Mouse (Mus musculus): ENCODE data around the gene Camp.

The Camp gene

DNA sequence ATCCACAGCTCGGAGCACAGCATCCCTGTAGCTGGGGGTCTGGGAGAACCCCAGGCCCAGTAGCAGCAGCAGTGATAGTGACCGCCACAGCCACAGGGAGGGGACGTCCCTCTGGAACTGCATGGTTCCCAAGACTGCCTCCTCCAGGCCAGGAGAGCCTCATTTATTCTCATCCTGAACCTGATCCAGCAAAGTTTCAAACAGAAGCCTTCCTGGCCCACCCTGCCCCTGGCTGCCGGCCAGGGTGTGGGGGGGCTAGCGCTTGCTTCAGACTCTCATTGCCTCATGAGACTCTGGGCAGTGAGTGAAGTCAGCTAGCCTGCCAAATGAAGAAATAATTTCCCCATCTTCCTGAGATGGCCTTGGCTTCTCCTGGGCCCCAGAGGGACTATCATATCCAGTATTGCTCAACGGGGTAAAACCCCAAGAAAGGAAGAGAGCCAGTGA, at the start of gene Camp:
Camp (minus strand) TSS at position 306 of the 447 bp plus-strand sequence.
- DNase-seq, result peak; percentile 25

DNA sequence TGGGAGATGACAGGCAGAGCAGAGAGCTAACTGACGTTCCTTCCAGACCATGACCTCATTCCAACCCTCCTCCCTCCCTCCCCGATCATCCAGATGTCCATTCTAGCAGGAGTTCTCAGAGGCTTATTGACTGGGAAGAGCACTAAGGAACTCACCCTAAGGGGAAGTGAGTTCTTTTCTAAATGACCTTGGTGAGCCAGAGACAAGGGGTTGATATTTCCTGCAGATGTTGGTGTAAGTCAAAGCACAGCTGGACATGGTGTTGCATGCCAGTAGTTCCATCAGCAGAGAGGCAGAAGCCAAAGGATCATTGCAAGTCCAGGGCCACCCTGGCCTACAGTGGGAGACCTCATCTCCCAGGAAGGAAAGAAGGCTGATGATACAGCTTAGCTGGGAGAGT, 48.6 kb upstream of the Camp start:
- no peak for DNase-seq

DNA sequence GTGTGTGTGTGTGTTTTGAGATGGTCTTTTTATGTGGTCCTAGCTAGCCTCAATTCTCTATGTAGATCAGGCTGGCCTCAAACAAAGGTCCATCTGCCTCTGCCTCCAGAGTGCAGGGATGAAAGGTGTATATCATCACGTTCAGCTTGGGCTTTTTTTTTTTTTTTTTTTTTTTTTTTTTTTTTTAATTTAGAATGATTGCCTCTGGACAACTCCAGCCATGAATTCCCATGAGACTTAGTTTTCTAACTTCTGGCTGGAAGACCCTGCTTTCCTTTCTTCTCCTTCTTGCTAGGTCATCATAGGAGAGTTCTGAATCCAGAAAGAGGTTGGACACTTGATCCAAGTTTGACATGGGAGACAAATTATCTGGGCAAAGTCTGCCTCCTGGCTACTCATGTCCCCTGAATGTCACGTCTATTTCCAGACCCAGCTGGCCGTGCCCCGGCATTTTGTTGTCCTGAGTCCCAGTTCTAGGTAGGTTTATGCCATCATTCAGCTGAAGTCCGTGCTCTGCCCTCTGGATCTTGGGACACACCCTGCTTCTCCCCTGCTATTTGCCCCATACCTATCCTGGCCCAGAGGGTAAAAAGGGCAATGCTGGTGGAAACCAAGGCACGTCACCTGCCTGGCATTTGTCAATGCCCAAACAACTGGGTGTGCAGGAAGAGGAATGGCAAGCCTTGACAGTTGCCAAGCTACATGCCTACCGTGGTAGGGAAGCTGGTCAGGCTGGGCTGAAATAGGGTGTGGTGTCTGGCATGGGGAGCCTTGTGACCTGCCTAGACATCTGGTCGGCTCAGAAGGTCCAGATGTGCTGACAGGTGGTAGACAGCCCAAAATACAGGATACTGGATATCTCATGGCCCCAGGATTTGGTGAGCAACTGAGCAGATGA, 47.1 kb upstream of the Camp start:
- DNase-seq, result no peak

DNA sequence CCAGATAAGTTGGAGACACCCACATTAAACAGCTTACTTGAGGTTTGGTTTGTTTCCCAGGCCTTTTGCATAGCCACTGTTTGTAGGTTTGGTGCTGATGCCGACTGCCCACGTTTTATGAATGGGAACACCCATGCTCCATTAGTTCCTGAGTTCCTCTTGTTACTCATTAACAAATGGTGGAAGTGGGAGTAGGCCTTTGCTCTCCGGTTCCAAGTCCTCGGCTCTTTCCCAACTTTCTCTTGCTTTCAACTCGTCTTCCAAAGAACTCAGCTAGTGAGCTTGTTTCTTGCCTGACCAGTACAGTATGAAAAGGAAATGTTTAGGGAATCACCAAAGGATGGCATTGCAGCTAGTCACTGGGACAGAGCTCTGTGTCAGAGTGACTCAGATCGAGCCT, 46.2 kb upstream of the Camp start:
- DNase-seq, result no peak

DNA sequence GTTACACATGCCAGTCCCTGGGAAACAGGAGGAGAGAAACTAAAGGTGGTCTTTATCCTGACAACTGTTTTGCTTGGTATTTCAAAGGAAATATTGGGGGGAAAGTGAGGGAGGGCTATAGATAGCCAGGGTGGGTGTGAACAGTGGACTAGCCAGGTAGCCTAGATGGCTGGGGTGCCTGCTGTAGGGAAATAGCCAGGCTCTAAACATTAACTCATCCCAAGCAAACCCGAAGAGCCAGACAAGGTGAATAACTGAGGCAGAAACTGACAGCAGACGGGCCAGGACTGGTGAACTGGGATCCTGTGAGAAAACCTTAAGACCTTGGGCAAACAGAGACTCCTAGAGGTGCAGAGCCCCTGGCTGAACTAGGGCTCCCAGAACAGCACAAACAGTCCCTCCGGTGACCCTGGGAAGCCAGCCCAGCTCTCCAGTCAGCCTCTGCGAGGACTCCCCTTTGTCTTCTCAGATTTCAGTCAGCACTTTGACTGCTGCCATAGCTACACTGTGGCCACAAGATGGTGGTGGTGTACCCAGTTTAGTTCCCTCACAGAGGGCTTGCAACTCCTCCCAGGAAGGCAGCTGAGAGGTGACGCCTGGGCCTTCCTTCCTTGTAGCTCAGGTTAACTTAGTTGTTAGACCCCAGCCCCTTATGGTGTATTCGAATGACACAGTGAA, 45.1 kb upstream of the Camp start:
- peak; percentile 64 for DNase-seq

DNA sequence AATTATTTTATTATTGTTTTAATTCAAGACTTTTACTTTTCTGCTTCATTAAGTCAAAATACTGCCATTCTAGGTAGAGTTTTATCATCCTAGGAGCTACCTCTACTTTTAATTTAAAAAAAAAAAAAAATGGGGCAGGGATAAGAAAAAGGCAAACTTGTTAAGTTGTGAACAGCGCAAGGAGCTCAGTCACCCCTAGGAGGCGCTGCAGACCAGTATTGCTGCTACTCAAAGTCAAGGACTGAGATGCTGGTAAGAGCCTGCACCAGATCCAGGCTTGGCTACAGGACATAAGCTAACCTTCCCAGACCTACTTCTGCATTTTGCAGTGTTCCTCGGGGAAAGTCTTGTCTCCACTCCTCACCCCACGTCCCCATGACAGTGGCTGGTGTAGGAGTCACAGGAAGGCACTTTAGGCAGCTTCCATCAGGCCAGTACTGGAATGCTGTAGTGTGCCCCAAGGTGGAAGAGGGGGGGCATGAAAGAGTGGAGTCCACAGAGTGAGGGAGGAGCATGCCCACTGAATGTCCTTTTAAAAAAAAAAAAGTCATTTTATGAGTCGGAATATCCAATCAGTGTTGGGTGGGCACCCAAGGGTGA, 43.3 kb upstream of the Camp start:
- peak; percentile 77 for DNase-seq

DNA sequence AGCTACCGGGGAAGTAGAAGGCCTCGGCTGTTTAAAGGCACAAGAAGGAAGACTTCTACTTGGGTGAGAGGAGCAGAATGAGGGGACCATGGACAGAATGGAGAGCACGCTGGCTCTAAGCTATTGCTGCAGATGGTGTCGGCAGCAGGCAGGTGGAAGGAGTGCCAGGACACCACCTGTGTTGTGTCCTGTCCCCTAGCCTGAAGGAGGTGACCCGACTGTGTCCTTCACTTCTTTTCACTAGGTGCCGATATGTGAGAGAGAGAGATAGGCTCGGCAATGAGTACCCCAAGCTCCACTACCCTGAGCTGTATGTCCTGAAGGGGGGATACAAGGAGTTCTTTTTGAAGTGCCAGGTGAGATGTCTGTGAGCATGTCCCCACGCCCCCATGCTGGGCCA, 42.1 kb upstream of the Camp start:
- DNase-seq, result no peak

DNA sequence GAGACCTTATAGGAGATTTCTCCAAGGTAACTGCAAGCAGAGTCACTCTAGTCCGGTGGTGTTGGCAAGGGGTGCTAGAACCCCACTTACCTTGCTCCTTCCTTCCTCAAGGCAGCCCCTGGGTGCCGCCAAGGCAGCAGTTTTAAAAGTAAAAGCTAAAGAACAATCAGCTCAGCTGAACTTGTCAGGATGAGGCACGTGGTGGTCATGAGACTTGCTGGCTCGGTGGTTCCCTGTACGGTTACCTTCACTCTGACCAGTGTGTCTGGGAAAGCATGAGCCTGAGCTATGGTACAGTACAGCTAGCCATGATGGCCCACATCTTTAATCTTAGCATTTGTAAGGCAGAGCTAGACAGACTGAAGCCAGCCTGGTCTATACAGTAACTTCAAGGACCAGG, 37.9 kb upstream of the Camp start:
- DNase-seq, result no peak

DNA sequence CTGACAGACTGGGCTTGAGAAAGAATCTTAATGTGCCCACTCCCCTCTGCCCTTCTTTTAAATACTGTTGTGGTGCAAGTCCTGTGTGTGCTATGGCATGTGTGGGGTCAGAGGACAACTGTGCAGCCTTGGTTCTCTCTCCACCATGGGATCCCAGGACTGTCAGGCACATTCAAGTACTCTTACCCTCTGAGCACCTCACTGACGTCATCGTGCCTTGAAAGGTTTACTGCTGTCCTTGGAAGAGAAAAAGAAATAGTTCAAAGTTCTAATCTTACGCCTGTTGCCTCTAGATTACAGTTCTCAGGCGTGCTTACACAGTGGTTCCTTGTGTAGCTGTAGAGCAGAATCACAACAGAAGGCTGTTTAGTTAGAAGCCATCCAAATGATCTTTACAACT, 36.8 kb upstream of the Camp start:
- DNase-seq, result no peak

DNA sequence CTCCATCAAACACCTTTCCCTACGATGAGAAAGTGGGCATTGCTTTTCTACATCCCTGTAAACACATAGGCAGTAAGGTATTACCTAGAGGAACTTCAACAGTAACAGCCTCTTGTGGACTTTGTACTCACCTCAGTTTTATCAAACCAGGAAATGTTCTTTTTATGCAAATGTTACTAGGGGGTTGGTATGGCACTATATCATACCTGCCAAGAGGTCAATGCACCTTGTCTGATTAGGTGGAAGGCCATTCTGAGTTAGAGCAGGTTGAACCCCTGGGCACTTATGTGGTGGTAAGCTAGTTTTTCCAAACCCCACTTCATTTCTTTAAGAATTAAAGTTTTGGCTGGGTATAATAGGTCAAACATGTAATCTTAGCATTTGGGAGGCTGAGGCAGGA, 29.9 kb upstream of the Camp start:
- DNase-seq, result no peak

DNA sequence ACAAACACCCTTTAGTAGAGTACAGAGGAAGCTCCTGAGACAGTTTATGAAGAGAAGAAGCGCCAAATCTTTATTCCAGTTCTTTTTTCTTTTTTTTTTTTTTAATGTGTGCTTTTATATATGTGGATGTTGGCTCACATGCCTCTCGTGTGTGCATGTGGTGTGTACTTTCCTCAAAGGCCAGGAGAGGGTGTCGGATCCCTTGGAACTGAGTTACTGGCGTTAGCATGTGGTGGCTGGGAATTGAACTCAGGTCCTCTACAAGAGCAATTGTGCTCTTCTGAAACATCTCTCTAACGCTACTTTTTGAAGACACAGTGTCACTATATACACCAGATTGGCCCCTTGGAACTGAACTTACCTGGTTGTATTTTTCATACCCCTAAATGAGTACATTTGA, 28.2 kb upstream of the Camp start:
- DNase-seq, result no peak

DNA sequence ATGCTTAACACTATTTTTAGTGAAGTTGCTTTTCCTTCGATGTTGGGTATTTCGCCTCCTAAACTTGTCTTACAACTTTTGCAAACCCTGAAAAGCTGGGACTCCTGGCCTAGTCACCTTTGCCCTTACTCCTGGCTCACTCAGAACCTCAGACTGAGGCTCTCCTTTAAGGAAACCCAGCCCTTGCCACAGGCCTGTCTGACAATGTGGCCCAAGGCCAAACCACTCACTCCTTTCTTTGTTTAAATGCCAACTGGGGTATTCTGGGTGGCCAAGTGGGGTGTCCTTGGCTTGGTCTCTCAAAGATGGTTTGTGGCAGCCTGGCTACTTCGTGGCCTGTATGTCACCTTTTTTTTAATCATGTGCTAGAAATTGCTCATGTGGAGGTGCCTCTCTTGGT, 27.3 kb upstream of the Camp start:
- DNase-seq, result no peak

DNA sequence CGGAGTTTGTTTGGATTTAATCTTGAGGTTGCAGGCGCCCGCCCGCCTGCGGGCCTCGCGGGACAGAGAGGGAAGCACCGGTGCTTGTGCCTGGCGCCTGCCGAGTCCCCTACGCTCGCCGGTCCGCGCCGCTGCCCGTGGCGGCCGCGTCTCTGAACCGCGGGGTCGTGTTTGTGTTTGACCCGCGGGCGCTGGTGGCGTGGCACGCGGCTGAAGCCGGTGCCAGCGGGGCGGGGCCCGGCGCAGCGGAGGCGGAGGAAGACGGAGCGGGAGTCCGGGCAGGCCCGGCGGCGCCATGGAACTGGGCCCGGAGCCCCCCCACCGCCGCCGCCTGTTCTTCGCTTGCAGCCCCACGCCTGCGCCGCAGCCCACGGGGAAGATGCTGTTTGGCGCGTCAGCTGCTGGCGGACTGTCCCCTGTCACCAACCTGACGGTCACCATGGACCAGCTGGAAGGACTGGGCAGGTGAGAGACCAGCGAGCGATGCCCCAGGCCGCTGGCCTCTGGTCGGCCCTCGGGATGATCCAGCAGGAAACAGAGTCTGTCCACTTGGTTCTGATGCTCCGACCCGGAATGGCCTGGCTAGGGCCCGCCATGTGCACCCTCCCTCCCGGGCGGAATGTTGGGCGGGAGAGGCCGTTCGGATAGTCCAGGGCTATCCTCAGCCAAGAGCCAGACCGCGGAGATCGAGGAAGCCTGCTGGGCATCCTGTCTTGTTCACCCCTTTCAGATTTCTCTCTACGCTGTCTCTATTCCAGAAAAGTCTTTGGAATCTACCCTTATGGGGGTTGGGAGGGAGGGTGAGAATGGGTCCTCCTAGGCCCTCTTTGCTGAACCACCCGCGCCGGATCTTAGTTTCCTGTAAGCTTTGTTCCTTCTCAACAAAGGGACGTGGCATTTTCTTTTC, 26.5 kb upstream of the Camp start:
- peak; percentile 74 for DNase-seq

DNA sequence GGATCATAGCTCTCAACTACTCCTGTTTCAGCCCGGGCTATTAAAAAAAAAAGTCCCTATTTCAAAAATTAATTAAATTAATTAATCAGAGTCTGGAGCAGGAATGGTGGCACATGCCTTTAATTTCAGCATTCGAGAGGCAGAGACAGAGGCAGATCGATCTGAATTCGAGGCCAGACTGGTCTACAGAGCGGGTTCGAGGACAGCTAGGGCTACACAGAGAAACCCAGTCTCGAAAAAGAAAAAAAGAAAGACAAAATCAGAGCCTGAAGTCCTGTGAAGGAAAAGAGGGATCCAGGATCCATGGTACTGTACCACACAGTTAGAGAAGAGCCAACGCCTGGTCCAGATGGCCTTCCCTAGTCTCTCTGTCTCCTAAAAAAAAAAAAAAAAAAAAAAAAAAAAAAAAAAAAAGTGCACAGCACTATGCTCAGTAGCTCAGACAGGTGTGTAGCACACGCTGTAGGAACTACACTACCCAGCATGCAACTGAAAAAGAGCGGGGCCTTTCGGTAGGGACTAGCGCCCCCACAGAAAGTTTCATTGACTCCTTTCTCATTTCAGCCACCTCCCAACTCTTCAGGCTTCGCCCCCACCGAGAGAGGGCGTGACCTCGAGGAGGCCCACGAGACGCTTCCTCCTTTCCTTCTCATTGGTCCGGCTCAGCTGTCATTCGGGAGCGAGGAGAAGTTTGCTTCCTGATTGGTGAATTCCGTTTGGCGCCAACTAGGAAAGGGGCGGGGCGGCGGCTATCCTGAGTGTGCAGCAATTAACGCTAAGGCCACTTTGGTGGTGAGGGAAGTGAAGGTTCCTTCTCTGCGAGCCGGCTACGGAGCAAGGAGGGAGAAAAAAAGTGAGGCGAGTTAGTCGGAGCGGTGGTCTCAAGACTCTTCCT, 25.6 kb upstream of the Camp start, which contains the start of gene Cdc25a:
Cdc25a (plus strand) TSS at position 783 of the 895 bp plus-strand sequence.
- peak; percentile 97 for DNase-seq

DNA sequence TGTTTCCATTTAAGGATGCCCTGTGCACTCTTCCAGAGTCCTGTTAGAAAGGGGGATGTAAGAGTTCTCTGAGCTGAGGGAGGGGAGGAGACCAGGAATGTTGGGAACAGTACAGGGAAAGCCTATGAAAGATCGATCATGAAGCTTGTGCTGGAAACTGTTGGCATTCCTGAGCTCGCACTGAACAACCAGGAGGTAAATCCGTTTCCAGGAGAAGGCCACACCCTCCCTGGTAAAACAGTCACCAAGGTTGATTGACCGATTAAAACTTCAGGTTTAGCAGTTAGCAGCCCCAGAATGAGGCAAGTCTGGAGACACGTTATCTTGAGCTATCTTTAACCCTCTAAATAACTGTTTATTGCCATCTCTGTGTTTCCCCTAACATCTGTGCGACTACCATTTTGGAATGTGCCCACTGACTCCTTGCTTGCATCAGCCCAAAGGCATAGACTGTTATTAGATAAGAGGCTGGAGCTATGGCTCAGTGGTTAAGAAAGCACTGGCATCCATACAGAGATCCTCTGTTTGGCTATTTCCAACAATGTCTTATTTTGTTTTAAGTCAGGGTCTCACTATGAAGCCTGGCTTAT, 21.7 kb upstream of the Camp start:
- no peak for DNase-seq

DNA sequence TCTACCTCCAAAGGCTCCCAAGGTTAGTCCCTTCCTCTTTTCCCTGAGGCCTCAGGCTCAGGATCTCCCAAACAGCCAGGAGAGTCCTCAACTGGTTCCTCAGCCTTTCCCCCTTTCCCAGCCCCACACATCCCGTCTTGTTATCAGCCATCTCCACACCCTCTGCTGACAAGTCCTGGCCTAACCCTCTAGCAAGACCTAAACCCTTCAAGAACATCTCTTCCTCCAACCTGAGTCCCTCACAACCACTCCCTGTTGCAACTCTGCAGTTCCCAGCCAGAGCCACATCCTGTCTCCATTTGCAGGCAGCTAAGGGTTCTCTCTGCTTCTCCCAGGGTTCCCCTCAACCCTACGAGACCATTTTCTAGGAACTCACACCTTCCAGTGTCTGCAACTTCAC, 16.8 kb upstream of the Camp start:
- DNase-seq, result no peak

DNA sequence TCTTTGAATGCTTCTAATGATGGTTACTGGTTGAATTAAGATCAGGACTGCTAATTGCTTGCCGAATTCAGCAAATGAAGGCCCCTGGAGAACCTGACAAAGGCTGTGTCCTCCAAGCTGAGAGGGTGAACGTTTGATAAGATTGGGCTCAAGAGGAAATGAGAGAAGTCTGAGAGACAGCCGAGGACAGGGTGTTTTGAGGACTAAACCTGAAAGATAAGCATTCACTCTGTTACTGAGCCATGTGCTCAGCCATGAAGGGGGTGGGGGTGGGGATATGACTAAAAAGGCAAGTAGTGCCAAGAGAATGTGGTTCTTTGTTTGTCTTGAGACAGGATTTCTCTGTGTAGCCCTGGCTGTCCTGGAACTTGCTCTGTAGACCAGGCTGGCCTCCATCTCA, 13.7 kb upstream of the Camp start:
- DNase-seq, result no peak

DNA sequence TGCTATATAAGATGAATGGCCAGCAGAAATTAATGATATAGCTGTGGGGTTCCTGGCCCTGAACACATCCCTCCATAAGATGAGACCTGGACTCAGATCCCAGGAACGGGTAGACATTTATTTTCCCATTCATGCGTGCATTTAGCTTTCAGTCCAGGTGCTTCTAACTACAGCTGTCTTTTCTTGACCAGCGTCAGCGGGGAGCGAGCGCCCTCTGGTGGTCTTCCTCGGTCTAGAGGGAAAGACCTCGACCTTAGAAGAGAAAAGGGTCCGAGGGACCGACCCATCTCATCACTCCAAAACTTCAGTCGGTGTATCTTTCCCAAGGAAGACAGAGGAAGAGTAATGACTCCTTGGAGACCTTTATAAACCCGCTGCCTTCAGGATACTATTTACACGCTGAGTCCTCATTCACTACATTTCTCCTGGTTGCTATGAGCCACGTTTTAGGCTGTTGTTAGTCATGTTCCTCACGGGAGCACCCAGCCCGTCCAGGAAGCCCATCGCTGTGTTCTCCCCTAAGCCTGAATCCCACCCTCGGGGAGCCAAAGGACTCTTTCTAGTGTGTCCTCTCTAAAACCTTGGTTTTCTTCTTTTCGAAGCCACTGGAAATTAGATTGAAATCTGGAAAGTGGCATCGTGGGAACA, 13.1 kb upstream of the Camp start:
- peak; percentile 88 for DNase-seq

DNA sequence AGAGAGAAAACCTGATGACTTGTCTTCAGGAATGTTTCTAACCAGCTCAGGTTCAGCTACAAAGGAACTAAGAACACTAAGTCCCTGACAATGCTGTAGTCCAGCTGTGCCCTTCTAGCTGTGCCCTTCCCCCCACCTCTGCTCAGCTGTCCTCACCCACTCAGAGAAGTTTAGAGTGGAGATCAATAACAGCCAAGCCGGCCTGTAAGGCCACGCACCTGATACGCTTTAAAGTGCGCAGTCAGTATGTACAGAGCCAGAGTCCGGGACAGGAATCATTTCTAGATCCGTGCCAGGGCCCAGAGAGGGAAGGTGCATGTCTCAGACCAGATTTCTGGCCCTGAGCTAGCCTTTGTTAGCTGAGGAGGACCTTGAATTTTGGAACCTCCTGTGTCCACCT, 6.5 kb upstream of the Camp start:
- DNase-seq, result no peak

DNA sequence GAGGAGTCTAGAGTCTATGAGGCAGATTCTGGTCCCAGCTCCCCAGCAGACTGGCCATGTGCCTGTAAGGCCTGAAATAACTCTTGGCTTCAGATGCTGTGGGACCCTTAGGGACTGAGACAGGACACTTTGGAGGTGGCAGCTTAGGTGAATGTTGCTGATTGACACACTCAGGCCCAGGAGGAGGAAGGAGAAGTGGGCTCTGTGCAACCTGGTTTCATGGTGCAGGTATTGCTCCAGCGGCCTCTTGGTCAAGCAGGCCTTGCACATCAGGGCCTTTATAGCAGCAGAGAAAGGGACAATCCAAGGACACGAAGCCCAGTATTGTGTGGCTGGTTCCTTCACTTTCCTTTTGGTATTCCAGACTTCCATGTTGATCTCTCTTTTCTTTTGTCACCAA, 4.9 kb upstream of the Camp start:
- DNase-seq, result no peak

DNA sequence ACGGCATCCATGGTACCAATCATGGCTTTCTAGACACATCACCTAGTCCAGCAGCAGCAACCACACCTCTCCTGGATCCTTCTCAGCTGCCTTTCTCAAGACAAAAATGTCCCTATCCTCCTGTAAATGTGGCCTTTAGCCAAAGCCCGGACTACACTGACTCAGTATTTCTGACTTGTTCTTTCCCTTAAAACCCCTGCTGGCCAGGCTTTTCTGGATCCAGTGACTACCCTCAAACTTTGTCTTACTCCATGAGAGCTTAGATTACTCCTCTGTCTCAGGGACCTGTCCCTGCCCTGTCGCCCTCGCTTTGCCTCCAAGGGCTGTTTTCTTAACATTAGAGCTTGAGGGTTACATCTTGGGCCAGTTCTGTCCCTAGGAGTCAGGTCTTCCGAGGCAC, 682 bp upstream of the Camp start:
- no peak for DNase-seq

Measured in liver (tissue).